Mouse (Mus musculus) regulatory T cell (primary cell): ENCODE measurements around the gene Tbc1d2.
"Not testable (repeated sequence)": the region's sequence is repeated elsewhere in the genome, so short reads cannot be mapped to it uniquely, and the experiment has no call there.

ENCODE experiments used
- in situ Hi-C: fragments of 300-600 bp; cut with MboI, MseI; formaldehyde crosslinking; loops from one replicate; pipeline ENCODE4 v1.15.1; 2025; ENCODE audit warnings: high pct_unique_total_duplicates

Tbc1d2 gene

GRCm38 (mm10) chr4:46642924-46643675, 6.9 kb downstream of the Tbc1d2 start:
- in situ Hi-C loops, result no loop called here

DNA sequence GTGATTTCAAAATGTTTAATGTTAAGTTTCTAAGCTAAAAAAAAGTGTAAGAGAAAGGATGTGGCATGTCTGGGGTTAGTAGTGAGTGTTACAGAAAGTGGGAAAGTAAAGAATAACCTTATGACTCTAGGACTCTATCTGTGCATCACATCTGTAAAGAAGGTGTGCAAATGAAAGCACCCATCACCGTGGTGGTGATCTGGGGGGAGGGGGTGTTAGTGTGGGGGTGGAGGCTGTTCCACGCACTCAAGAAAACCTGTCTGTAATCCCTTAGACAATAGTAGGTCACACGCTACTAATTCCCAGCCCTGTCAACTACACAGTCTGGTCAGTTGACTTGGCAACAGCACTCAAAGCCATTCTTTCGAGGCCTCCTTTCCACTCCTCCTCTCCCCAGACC, 8.7 kb downstream of the Tbc1d2 start:
- in situ Hi-C loops, result no loop called here

DNA sequence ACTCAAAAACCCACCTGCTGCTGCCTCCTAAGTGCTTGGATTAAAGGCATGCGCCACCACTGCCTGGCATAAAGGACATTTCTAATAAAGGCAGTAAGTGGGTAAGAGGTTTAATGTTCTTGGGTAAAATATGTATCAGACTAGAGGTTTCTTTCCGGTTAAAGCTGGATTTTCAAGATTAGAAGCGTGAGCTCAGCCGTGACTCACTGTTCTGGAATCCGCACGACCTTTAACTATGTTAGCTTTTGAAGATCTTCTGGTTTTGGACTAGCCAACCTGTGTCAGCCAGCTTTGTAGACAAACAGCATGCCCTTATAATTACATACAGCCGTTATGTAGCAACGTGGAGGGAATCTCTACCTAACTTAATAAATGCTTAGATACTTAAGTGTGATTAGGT, 10.1 kb downstream of the Tbc1d2 start:
- in situ Hi-C loops, result no loop called here

GRCm38 (mm10) chr4:46637250-46637649, 12.8 kb downstream of the Tbc1d2 start:
- in situ Hi-C loops, result not testable (repeated sequence)

DNA sequence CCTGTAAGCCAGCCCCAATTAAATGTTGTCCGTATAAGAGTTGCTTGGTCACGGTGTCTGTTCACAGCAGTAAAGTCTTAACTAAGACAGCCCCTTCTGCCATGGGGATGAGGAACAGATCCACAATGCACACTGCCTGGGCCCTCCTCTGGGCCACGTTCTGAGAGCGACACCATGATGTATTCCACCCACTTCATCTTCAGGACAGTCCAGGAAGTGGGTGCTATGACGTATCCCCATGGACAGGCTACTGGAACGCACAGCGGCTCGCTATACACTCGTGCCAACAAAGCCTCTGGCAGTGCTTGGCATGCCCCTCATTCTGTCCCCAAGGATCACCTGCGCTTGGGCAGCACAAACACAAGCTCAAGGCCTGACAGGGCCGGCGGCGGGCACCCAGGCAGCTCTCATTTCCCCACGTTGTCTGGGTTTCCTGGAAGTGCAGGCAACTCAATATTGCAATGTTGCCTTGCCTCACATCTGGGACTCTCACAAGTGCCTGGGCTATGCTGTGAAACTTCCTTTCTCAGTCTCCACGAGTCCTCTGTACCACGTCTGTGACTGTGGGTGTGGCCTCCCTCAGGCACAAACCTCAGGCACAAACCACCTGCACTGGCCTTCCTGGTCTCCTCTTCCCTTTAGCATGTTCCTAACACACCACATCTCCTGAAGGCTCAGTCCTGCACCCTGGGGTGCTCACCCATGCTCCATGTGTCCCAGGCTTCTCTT, 14.1 kb downstream of the Tbc1d2 start:
- in situ Hi-C loops, result no loop called here

GRCm38 (mm10) chr4:46634881-46635280, 15.1 kb downstream of the Tbc1d2 start:
- in situ Hi-C loops, result no loop called here

DNA sequence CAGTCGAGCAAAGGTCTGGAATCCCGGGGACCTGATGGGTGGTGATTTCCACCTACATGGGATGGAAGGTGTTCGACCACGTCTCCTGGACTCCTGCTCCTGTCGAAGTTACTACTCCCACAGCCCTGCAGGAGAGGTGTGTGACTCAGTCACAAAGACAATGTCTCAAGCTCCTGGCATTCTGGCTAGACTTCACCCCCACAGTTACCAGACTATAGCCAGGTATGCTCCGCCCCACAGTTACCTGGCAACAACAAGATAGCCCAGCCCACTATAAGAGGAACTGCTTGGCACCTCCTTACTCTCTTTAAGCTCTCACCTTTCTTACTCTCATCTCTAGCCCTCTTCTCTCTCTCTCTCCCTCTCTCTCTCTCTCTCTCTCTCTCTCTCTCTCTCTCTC, 16.4 kb downstream of the Tbc1d2 start:
- in situ Hi-C loops, result not testable (repeated sequence)

DNA sequence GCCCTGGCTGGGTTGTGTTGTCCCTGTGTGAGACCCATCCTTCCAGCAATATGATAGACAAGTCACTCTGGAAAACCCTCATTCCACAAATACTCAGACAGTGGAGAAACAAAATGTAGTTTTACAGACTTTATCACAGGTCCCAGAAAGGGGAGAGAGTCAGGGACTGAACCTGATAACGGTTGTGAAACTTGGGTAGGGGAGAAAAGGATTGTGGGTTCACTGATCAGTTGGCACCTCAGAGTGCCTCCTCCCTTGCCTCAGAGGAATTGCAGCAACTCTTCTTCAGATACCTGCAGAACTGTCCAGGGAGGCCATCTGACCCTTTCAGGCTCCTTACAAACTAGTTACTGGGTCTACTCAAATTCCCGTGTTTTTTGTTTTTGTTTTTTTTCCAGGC, 17.5 kb downstream of the Tbc1d2 start:
- in situ Hi-C loops, result no loop called here

GRCm38 (mm10) chr4:46630390-46630789, 19.6 kb downstream of the Tbc1d2 start:
- in situ Hi-C loops, result no loop called here

- in situ Hi-C loops, result no loop called here
Measured at GRCm38 (mm10) chr4:46628873-46629272, 21.1 kb downstream of the Tbc1d2 start.

DNA sequence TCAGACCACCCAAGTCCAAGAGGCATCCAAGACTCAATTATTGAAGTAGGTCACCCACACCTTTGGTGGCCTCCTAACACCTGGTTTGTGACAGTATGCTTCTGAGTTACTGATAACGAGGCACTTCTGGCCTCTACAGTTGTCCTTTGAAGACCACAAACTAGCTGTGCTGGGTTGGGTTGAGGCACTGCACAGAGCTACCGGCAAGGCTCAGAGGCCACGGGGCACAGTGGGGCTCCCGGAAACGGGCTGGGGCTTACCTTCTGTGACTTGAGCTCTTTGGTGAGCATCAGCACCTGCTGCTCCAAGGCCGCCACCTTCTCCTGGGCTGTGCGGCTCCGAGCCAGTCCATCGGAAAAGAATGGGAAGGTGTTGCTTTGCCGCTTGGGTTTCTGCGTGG, 21.9 kb downstream of the Tbc1d2 start:
- in situ Hi-C loops, result no loop called here

- in situ Hi-C loops, result no loop called here
Measured at GRCm38 (mm10) chr4:46625101-46625500, 24.9 kb downstream of the Tbc1d2 start.

- in situ Hi-C loops, result no loop called here
Measured at GRCm38 (mm10) chr4:46623007-46623406, 27.0 kb downstream of the Tbc1d2 start.

DNA sequence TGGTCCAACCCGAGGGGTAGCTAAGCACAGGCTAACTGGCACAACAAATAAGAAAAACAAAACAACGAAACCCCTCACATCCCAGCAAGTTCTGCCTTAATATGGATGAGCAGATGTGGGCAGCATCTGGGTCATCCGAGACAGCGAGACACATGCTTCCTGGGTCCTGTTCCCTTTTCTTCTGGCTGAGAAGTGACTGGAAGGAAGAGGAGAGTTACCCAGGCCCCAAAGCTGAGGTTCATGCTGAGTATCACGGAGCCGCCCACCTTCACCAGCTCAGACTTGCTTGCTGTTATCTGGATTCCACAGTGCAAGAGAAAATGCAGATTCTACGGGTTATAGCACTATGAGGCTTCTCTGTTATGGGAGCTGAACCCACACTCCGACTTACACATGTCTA, 29.1 kb downstream of the Tbc1d2 start:
- in situ Hi-C loops, result no loop called here

DNA sequence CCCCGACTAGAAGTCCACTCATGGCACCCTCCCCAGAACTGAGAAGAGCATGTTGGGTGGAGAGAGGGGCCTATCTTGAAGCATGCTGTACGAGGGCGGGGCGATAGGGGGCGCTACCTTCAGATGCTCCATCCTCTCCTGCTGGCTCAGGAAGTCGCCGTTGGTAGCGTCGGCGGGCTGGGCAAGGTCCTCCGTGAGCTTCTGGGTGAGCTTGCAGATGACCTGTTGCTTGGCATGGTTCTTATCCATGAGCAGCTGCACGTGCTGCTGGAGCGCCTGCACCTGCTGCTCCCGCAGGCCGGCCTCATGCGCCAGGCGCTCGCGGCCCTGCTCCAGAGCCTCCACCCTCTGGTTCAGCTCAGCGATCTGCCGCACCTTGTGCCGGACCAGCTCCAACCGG, 29.7 kb downstream of the Tbc1d2 start:
- in situ Hi-C loops, result no loop called here

- in situ Hi-C loops, result loop anchor here (5.0 kb wide), 1 partner anchor 599 kb away; no protein-coding TSS in a partner anchor
Measured at GRCm38 (mm10) chr4:46618196-46618817, 31.7 kb downstream of the Tbc1d2 start.

GRCm38 (mm10) chr4:46617408-46617807, 32.6 kb downstream of the Tbc1d2 start:
- in situ Hi-C loops, result loop anchor here (5.0 kb wide), 1 partner anchor 600 kb away; no protein-coding TSS in a partner anchor

GRCm38 (mm10) chr4:46614641-46615040, 35.4 kb downstream of the Tbc1d2 start:
- in situ Hi-C loops, result loop anchor here (5.0 kb wide), 2 partner anchors 33 to 603 kb away; no protein-coding TSS in a partner anchor

- in situ Hi-C loops, result loop anchor here (5.0 kb wide), 1 partner anchor 34 kb away; no protein-coding TSS in a partner anchor
Measured at GRCm38 (mm10) chr4:46613618-46614017, 36.4 kb downstream of the Tbc1d2 start.

DNA sequence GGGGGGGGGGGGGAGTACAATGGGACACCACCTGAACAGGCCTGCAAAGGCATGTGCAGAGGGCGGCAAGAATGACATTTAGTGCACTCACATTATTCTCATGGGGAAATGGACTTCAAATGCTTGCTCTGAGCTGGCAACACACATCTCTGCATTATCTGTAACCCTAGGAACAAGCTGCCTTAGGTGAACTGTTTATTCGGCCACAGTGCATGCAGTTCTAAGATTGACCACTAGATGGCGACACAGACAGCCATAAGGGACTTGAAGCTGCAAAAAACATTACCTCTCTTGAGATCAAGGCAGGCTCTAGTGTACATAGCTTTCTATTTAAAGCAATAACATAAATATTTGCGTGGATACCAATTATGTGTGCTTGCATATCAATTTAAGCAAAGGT, 38.8 kb downstream of the Tbc1d2 start:
- in situ Hi-C loops, result loop anchor here (5.0 kb wide), 1 partner anchor 36 kb away; no protein-coding TSS in a partner anchor

GRCm38 (mm10) chr4:46607601-46608000, 42.4 kb downstream of the Tbc1d2 start:
- in situ Hi-C loops, result no loop called here

DNA sequence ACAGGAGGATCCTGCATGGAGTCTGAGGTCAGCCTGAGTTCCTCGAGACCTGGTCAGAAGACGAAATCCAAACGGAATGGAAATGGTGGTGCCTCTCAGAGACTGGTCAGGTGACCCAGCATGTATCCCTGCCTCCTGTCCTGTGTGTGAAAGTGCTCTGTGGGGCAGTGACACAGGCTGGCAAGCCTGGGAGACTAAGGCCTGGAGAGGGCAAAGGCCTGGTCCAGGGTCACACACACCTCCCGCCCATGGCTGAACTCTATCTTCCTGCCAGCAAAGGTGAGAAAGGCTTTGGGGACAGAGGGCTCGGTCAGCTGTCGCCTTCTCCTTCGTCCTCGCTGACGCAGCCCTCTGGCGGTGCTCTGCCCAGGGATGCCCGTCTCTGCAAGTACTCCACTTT, 44.6 kb downstream of the Tbc1d2 start:
- in situ Hi-C loops, result no loop called here
